Mouse (Mus musculus) neutrophil, adult 5-6 weeks (primary cell): ENCODE data around the gene Atp5s. TPM values are rescaled to one million over a fixed set of nuclear protein-coding genes. Genes with fewer than 3 reads are reported as not detected.

Experiments
- ATAC-seq: fragments of 151-379, 151-347 bp; 2 replicates; pipeline ENCODE4 v1.8.0; 2017; ENCODE audit warnings: mild to moderate bottlenecking, moderate TSS enrichment; ENCODE audit not compliant: insufficient number of reproducible peaks, poor library complexity, low FRiP score, severe bottlenecking; ENCODE audit errors: extremely low read depth
- total RNA-seq: library from RNA; stranded (forward); fragments of 200-1000 nt; gene quantifications from 2 replicates; pipeline ENCODE4 v1.2.3, GENCODE M21; 2017

The Atp5s gene
- total RNA-seq, 1 experiment from 2014 or later = 11.5 TPM

DNA sequence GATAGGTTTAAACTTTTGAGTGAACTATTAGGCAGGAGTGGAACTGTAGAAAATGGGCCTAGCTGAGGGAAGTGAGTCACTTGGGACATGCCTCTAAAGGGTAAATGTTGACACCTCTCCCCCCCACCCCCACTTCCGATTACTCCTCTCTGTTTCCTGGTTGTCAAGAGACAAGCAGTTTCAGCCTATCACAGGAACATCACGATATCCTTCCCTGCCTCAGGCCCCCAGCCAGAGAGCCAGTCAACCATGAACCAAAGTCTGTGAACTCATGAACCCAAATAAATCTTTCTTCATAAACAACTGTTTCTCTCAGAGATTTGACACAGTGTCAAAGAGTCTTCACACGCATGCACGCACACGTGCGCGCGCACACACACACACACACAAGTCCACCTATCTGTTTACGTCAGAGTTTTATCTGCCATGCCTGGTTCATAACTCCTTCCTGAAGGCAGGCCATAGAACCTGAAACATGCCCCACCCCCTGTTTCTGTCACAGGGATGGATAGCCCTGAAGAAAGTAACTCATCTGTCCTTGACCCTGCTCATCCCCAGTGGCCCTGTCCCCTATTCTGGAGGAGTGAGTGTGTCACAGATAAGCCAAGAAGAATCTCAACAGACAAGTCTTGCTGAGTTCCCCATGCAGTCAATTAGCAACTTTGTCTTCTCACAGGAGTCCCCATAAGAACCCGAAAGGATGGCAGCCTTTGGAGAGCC, 41.6 kb downstream of the Atp5s start:
- peak; percentile 55 for ATAC-seq

DNA sequence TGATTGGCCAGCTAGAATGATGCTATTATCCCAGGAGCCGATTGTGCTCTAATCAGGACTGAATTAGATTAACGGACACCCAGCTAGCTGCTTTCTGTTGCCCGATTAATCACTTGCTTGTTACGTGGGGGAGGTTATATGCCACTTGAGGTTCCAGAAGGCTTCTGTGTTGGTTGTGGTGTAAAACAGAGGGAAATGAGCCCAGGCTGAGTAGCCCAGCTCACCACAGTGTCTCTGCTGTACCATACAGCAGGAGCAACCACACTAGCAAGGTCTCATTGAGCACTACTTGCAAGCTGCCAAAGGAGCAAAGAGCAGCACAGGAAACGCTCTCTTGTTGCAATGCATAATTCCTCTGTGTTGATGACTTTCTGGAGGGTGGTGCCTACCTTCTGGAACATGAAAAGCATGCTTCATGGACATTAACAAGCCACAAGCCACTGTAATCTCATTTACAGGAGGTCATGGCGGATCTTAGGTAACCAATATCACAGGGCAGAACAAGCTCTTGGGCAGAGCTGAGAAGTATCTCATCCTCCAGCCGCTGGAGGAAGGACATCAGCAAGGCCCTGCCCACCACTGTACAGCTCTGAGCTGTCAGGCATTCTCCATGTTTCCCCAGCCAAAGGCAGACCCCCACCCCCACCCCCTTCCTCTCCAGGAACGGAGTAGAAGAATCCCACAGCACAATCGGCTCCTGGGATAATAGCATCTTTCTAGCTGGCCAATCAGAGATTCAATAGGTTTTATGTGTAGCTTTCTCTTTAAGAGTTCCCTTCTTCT, 42.9 kb downstream of the Atp5s start:
- ATAC-seq = no peak

DNA sequence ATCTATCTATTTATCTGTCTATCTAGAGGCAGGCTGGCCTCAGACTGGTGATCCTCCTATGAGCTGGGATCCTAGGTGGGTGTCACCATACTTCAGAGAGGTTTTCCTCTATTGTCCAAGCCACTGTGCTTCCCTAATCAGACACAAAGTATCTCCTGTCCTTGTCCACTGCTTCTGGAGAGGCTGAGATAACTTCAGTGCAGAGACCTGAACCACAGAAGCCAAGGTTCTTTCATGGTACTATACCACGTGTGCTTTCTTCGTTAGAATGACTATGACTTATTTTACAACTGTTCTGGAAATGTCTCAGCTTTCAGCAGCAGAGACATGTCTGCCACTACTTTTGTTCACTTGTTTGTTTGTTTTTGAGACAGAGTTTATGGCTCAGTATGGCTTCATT, 44.1 kb downstream of the Atp5s start:
- ATAC-seq = no peak

DNA sequence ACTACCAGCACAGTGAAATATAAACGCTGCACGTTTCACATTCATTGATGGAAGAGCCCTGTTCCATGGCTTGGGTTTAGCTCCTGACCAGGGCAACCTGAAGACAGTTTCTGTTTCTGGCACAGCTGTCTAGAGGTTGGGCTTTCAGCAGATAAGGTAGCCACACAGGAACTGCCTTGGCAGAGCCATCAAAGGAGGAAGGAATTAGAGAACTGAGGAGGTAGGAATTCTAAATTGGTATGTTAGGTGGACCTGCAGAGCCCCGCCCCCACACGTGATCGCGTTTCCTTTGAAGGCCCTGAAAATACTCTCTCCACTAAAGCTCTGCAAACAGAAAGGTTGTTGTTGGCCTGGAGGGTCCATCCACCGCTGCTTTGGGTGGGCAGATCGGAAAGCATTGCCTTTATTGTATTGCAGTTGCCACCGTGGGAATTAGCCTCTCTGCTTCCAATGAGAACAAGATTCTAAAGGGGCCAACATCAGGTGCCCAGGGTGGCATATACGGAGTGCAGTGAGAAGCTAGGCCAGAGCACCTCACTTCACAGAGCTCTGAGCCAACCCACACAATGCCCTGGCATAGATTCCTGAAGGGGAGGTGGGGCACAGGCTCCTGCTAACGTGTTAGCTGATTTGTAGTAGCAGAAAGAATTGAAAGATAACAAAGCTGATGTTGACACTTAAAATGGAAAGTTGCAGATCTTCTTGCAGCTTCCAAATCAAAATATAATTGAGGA, 52.0 kb downstream of the Atp5s start:
- ATAC-seq = no peak

DNA sequence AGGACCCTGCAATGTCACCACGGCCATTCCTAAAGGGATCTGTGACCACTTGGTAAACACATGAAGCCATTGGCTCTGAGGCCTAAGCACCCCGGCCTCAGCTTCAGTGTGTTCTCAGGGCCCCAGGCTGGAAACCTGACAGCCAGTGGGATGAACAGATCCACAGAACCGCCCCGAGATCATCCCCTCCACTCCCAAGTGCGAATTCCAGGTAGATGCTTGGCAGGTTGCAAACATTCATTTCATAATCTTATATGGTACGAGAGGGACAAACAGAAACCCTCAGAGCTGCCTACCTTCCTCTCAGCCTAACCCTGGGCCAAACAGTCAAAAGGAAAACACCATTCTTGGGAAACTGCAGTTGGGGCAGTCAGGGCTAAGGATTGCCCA, 52.6 kb downstream of the Atp5s start:
- no peak for ATAC-seq

DNA sequence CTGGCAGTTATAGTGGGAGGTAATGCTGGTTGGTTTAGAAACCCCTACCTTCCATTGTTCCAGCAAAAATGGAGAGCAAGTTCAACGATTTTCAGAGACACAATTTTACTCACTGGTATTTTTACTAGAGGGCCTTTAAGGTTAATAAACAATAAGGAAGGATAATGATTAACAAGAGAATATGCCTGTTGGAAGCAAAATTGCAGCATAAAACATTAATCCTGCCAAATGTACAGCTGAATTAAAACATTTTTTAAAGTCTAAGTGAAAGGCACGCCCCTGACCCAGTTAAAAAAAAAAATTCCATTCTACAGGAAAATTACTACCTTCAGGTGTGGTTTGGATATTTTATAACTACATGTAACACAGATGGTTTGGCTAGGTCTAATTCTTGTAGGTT, 53.2 kb downstream of the Atp5s start:
- ATAC-seq = no peak

GRCm38 (mm10) chr12:69781480-69781879, 56.7 kb downstream of the Atp5s start:
- ATAC-seq = no peak

GRCm38 (mm10) chr12:69781935-69782650, 57.3 kb downstream of the Atp5s start:
- ATAC-seq = no peak

DNA sequence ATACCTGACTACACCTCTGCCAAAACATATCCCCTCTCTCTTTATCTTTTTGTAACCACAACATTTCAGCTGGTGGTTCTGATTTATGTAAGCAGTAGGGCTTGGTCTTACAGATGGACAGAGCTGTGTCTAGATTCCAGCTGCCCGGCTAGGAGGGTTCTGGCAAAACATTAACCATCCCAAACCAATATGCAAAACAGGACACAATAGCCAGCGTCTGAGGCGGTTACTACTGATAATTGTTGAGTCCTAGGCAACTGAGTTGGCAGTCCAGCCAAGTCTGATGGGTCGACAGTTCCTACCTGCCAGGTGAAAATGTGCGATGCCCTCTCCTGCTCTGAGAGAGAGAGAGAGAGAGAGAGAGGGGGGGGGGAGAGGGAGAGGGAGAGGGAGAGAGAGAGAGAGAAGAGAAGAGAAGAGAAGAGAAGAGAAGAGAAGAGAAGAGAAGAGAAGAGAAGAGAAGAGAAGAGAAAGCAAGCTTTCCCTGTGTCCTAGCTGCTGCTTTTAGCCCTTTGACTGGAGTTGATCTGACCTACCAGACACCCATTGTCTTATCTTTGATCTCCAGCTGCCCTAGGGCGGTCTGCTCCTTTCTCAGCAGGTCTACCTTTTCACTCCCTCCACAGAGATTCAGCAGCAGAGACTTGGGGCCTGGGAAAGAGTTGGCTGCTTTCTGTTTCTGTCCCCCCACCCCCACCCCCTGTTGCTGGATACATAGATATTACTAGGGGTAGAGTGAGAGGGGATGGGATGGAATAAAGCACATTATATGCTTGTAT, 58.7 kb downstream of the Atp5s start:
- ATAC-seq = no peak

GRCm38 (mm10) chr12:69785471-69785870, 60.7 kb downstream of the Atp5s start:
- ATAC-seq = no peak

- ATAC-seq = no peak
These were observed 63.6 kb downstream of the Atp5s start for GRCm38 (mm10) chr12:69788380-69788779.

- ATAC-seq = no peak
These were observed 65.2 kb downstream of the Atp5s start for GRCm38 (mm10) chr12:69789766-69790529.

DNA sequence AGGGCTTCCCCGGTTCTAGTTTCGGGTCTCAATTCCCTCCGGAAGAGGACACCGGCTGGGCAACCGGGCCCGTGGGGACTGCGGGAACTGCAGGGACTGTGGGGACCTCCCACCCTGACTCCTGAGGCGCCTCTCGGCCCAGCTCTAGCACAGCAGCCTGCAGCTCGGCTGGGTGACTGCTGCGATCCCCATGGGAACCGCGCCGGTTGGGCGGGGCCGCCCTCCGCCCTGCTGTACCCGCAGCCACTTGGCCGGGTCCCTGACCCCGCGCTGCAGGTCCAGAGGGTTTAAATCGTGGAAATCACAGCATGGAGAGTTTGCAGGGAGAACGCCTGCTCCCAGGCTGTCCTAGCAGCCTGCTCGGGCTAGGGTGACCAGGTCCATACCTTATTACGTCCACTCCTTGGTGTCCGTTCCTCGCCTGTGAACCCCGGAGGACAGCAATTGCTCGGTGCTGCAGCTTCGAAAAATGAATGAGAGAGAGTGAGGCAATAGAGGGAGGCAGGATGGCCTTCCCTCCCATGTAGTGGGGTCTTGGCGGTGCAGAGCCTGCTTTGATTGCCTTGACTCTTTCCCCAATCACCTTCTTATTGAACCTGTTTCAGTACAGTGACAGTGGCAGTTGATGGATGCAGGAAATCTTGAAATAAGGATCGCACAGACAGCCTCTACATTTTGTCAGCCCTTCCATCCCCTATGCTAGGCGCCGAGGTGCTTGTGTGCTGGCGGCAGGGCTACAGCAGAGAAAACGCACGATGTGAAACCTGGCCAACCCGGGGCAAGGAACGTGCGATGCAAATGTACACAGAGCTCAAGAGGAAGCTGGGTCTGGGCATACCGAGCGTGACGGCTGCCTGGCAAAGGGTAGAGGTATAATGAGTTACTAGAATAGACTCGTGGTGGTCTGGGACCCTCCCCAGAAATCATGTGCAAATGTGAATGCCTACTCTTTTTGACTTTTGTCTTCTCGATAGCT, 66.1 kb downstream of the Atp5s start, which contains the start of gene Cdkl1:
Gene Cdkl1, minus strand, starts transcription at position 738 of the 976 bp plus-strand sequence.
- ATAC-seq = peak; percentile 88
